Mouse (Mus musculus): ENCODE measurements around the gene Gpatch8. TPM values are rescaled to one million over a fixed set of nuclear protein-coding genes. Genes with fewer than 3 reads are reported as not detected.

Gene Gpatch8
- total RNA-seq, 2 experiments from 2014 or later = 25.2 to 28.2 TPM

Other genes starting within 250 kb of the Gpatch8 start
- gene Ubtf, start 236.7 kb downstream of the Gpatch8 start, total RNA-seq (2021) = 10 to 100 TPM; 78.3 to 80.9 TPM
- 10 to 100 TPM in 1 of 2 experiments, 1 to 10 TPM in 1; 3.5 to 13.0 TPM for gene Slc4a1, start 190.2 kb downstream of the Gpatch8 start, total RNA-seq (2021)
- under 1 TPM; 0.29 to 0.32 TPM for gene Rundc3a, start 163.0 kb downstream of the Gpatch8 start, total RNA-seq (2021)
- 100 to 1,000 TPM; 155 to 156 TPM for gene Slc25a39, start 148.4 kb downstream of the Gpatch8 start, total RNA-seq (2021)
- 100 to 1,000 TPM; 189 to 192 TPM for gene Grn, start 126.1 kb downstream of the Gpatch8 start, total RNA-seq (2021)
- 10 to 100 TPM; 20.0 to 23.8 TPM for gene Fam171a2, start 108.7 kb downstream of the Gpatch8 start, total RNA-seq (2021)
- 1 to 10 TPM; 2.8 to 4.6 TPM for gene Itga2b, start 86.3 kb downstream of the Gpatch8 start, total RNA-seq (2021)
- 1 to 10 TPM; 1.7 to 2.8 TPM for gene Gm11627, start 23.1 kb upstream of the Gpatch8 start, total RNA-seq (2021)
- gene Fzd2, start 48.0 kb upstream of the Gpatch8 start, total RNA-seq (2021) = 10 to 100 TPM; 11.1 to 15.7 TPM
- under 1 TPM in 1 of 2 experiments, not detected in 1; 0.05 TPM for gene Meioc, start 107.3 kb upstream of the Gpatch8 start, total RNA-seq (2021)
- 10 to 100 TPM; 19.7 to 22.7 TPM for gene Ccdc43, start 141.4 kb upstream of the Gpatch8 start, total RNA-seq (2021)
- 1 to 10 TPM; 5.8 TPM for gene Adam11, start 205.0 kb upstream of the Gpatch8 start, total RNA-seq (2021)